Mouse (Mus musculus) heart, adult 2 months (tissue): ENCODE measurements around the gene Tmem229a.

Experiments
- CTCF ChIP-seq: fragments of 200-600 bp; IDR thresholded peaks from 2 replicates; pipeline ENCODE4 v1.8.1; 2022; ENCODE audit warnings: antibody characterized with exemption, mild to moderate bottlenecking, moderate library complexity
- EP300 ChIP-seq: fragments of 200-500 bp; IDR thresholded peaks from 2 replicates; pipeline ENCODE4 v1.6.1; 2011; ENCODE audit warnings: low read depth, low read length, control low read depth; ENCODE audit not compliant: insufficient read depth
- POLR2A ChIP-seq: fragments of 200-500 bp; IDR thresholded peaks from 2 replicates; pipeline ENCODE4 v1.6.1; 2011; ENCODE audit warnings: mild to moderate bottlenecking, low read depth, low read length, control low read depth; ENCODE audit not compliant: insufficient read depth

GRCm38 (mm10) chr6:24963754-24964153, 7.7 kb upstream of the Tmem229a start:
- no peak for TF ChIP-seq CTCF
- no peak for TF ChIP-seq POLR2A
- TF ChIP-seq EP300: no peak
